Mouse (Mus musculus) heart, embryonic 13.5 days (tissue): ENCODE results near the gene Map7. TPM values are rescaled to one million over a fixed set of nuclear protein-coding genes. Genes with fewer than 3 reads are reported as not detected.

ENCODE experiments used
- ATAC-seq: fragments of 200-750 bp; cut with Nextera tagmentation; 2 replicates; pipeline ENCODE4 v1.8.0; 2017; ENCODE audit warnings: moderate TSS enrichment; ENCODE audit not compliant: insufficient number of reproducible peaks, low FRiP score, low TSS enrichment; ENCODE audit errors: extremely low read depth
- H3K27ac ChIP-seq: fragments of 300-500 bp; sonication (generic); replicated peaks from 2 replicates; pipeline ENCODE4 v1.5.1; 2015; ENCODE audit warnings: moderate library complexity, mild to moderate bottlenecking, inconsistent platforms
- H3K27me3 ChIP-seq: fragments of 300-500 bp; sonication (generic); replicated peaks from 2 replicates; pipeline ENCODE4 v1.6.1; 2015; ENCODE audit warnings: mild to moderate bottlenecking, inconsistent platforms
- H3K36me3 ChIP-seq: fragments of 300-500 bp; sonication (generic); 2 replicates; pipeline ENCODE4 v1.6.1; 2015; ENCODE audit warnings: mild to moderate bottlenecking, inconsistent platforms
- H3K4me1 ChIP-seq: fragments of 300-500 bp; sonication (generic); 2 replicates; pipeline ENCODE4 v1.6.1; 2015; ENCODE audit warnings: inconsistent platforms
- H3K4me2 ChIP-seq: fragments of 300-500 bp; sonication (generic); 2 replicates; pipeline ENCODE4 v1.6.1; 2015; ENCODE audit warnings: inconsistent platforms, mild to moderate bottlenecking, moderate library complexity
- H3K4me3 ChIP-seq: fragments of 300-500 bp; sonication (generic); 2 replicates; pipeline ENCODE4 v1.5.1; 2015; ENCODE audit warnings: moderate library complexity, mild to moderate bottlenecking, inconsistent platforms
- H3K9ac ChIP-seq: fragments of 300-500 bp; sonication (generic); 2 replicates; pipeline ENCODE4 v1.6.1; 2015; ENCODE audit warnings: inconsistent platforms, mild to moderate bottlenecking, moderate library complexity
- H3K9me3 ChIP-seq: fragments of 300-500 bp; sonication (generic); 2 replicates; pipeline ENCODE4 v1.6.1; 2016; ENCODE audit warnings: inconsistent platforms
- WGBS: fragments of 180-500 bp; shearing (Covaris S2); methylation state at CpG from one replicate; pipeline ENCODE4 v1.1.7; 2015; ENCODE audit warnings: mixed read lengths; 5-methylcytosine and 5-hydroxymethylcytosine counted together
- polyA plus RNA-seq: library from polyadenylated mRNA; unstranded; fragments of >200 nt; fragmentation: Nextera tagmentation; extraction: Ambion mirVana; gene quantifications from 2 replicates; pipeline ENCODE4 v1.2.1, GENCODE M21; 2015

The Map7 gene
- polyA plus RNA-seq, 1 experiment from 2014 or later: 5.9 TPM

- no peaks in the 10 kb centered on the region for H3K9me3 ChIP-seq
- no peaks in the 10 kb centered on the region for H3K27me3 ChIP-seq
- H3K27ac ChIP-seq: no peak overlapping the region
- 0 out of 2 replicates have a peak, but pooled peaks cover 4% of the 10 kb centered on the region for H3K4me1 ChIP-seq
- WGBS: 75% methylated on average over 5 of the region's 5 CpGs
- H3K4me3 ChIP-seq: no peak overlapping the region
- no peak overlapping the region for H3K9ac ChIP-seq
- H3K4me2 ChIP-seq: no peak overlapping the region
- no peak for ATAC-seq
- peaks cover 5% of the 10 kb centered on the region; the same call in 1 of the 2 replicates for H3K36me3 ChIP-seq
Measured at GRCm38 (mm10) chr10:20238281-20238680, 90.0 kb downstream of the Map7 start.

- no peaks in the 10 kb centered on the region for H3K36me3 ChIP-seq
- H3K9me3 ChIP-seq: no peaks in the 10 kb centered on the region
- 75% methylated on average over 6 of the region's 6 CpGs for WGBS
- no peak overlapping the region for H3K9ac ChIP-seq
- no peaks in the 10 kb centered on the region for H3K4me1 ChIP-seq
- no peaks in the 10 kb centered on the region for H3K27me3 ChIP-seq
- H3K27ac ChIP-seq: no peak overlapping the region
- no peak overlapping the region for H3K4me2 ChIP-seq
- no peak overlapping the region for H3K4me3 ChIP-seq
- ATAC-seq: no peak
Measured at GRCm38 (mm10) chr10:20240858-20241257, 92.6 kb downstream of the Map7 start.

GRCm38 (mm10) chr10:20243321-20243720 lies 95.0 kb downstream of the Map7 start:
- Histone ChIP-seq H3K9me3 (no peaks in the 10 kb centered on the region), H3K4me3 (no peak overlapping the region), H3K27ac (no peak overlapping the region), H3K9ac (no peak overlapping the region), H3K36me3 (no peaks in the 10 kb centered on the region), H3K4me2 (no peak overlapping the region), H3K27me3 (no peaks in the 10 kb centered on the region), H3K4me1 (no peaks in the 10 kb centered on the region)
- no peak for ATAC-seq
- 73% methylated on average over 7 of the region's 7 CpGs for WGBS

- Histone ChIP-seq H3K27ac (no peak overlapping the region), H3K36me3 (no peaks in the 10 kb centered on the region), H3K4me1 (0 out of 2 replicates have a peak, but pooled peaks cover under 1% of the 10 kb centered on the region), H3K9ac (no peak overlapping the region), H3K4me2 (no peak overlapping the region), H3K9me3 (no peaks in the 10 kb centered on the region), H3K27me3 (no peaks in the 10 kb centered on the region), H3K4me3 (no peak overlapping the region)
- 81% methylated on average over 11 of the region's 11 CpGs for WGBS
- no peak for ATAC-seq
Measured at GRCm38 (mm10) chr10:20245082-20245481, 96.8 kb downstream of the Map7 start.

GRCm38 (mm10) chr10:20249091-20249490 lies 100.8 kb downstream of the Map7 start:
- 94% methylated on average over 10 of the region's 10 CpGs for WGBS
- no peak for ATAC-seq

GRCm38 (mm10) chr10:20255579-20255978 lies 107.3 kb downstream of the Map7 start:
- Histone ChIP-seq H3K4me3 (no peak overlapping the region), H3K36me3 (no peaks in the 10 kb centered on the region), H3K4me1 (peaks cover 8% of the 10 kb centered on the region), H3K27ac (no peak overlapping the region), H3K9me3 (no peaks in the 10 kb centered on the region), H3K27me3 (no peaks in the 10 kb centered on the region), H3K4me2 (no peak overlapping the region), H3K9ac (no peak overlapping the region)
- WGBS: 67% methylated on average over 8 of the region's 8 CpGs
- ATAC-seq: no peak

More at GRCm38 (mm10) chr10:20249091-20249490, 100.8 kb downstream of the Map7 start:
- Histone ChIP-seq H3K9ac (no peak overlapping the region), H3K36me3 (no peaks in the 10 kb centered on the region), H3K4me1 (0 out of 2 replicates have a peak, but pooled peaks cover 4% of the 10 kb centered on the region), H3K27me3 (no peaks in the 10 kb centered on the region), H3K27ac (no peak overlapping the region), H3K9me3 (no peaks in the 10 kb centered on the region), H3K4me3 (no peak overlapping the region), H3K4me2 (no peak overlapping the region)

GRCm38 (mm10) chr10:20257054-20257643 lies 108.9 kb downstream of the Map7 start:
- Histone ChIP-seq H3K4me2 (no peak overlapping the region), H3K36me3 (no peaks in the 10 kb centered on the region), H3K9me3 (no peaks in the 10 kb centered on the region), H3K4me1 (peaks cover 8% of the 10 kb centered on the region), H3K27me3 (no peaks in the 10 kb centered on the region), H3K27ac (no peak overlapping the region), H3K4me3 (no peak overlapping the region), H3K9ac (no peak overlapping the region)
- no peak for ATAC-seq
- 56% methylated on average over 14 of the region's 14 CpGs for WGBS

GRCm38 (mm10) chr10:20257721-20258720 lies 109.8 kb downstream of the Map7 start:
- Histone ChIP-seq H3K9ac (no peak overlapping the region), H3K27me3 (no peaks in the 10 kb centered on the region), H3K27ac (no peak overlapping the region), H3K4me3 (no peak overlapping the region), H3K36me3 (no peaks in the 10 kb centered on the region), H3K9me3 (no peaks in the 10 kb centered on the region), H3K4me2 (no peak overlapping the region), H3K4me1 (peaks cover 8% of the 10 kb centered on the region)
- no peak; the same call in 1 of the 2 replicates for ATAC-seq
- WGBS: 79% methylated on average over 15 of the region's 15 CpGs

GRCm38 (mm10) chr10:20259476-20259875 lies 111.2 kb downstream of the Map7 start:
- no peak overlapping the region for H3K4me2 ChIP-seq
- no peak overlapping the region for H3K9ac ChIP-seq
- no peaks in the 10 kb centered on the region for H3K27me3 ChIP-seq
- WGBS: 77% methylated on average over 2 of the region's 2 CpGs
- no peaks in the 10 kb centered on the region for H3K9me3 ChIP-seq
- peaks cover 8% of the 10 kb centered on the region for H3K4me1 ChIP-seq
- H3K36me3 ChIP-seq: no peaks in the 10 kb centered on the region
- H3K4me3 ChIP-seq: no peak overlapping the region
- ATAC-seq: no peak
- H3K27ac ChIP-seq: no peak overlapping the region

GRCm38 (mm10) chr10:20262896-20263295 lies 114.6 kb downstream of the Map7 start:
- Histone ChIP-seq H3K4me1 (peaks cover 8% of the 10 kb centered on the region; the same call in 1 of the 2 replicates), H3K36me3 (no peaks in the 10 kb centered on the region), H3K9me3 (no peaks in the 10 kb centered on the region), H3K9ac (no peak overlapping the region), H3K4me2 (no peak overlapping the region), H3K27ac (no peak overlapping the region), H3K4me3 (no peak overlapping the region), H3K27me3 (no peaks in the 10 kb centered on the region)
- ATAC-seq: no peak
- 85% methylated on average over 6 of the region's 6 CpGs for WGBS

- Histone ChIP-seq H3K27ac (no peak overlapping the region), H3K27me3 (no peaks in the 10 kb centered on the region), H3K9me3 (no peaks in the 10 kb centered on the region), H3K9ac (no peak overlapping the region), H3K4me3 (no peak overlapping the region), H3K4me1 (0 out of 2 replicates have a peak, but pooled peaks cover 8% of the 10 kb centered on the region), H3K4me2 (no peak overlapping the region), H3K36me3 (no peaks in the 10 kb centered on the region)
- 90% methylated on average over 7 of the region's 7 CpGs for WGBS
- ATAC-seq: no peak
Measured at GRCm38 (mm10) chr10:20264479-20264878, 116.2 kb downstream of the Map7 start.
